Mouse (Mus musculus) retina, embryonic 14.5 days (tissue): ENCODE results near the gene Bend4.

Experiments
- DNase-seq: peaks from one replicate; pipeline ENCODE4 v3.0.0-alpha.2; 2015; ENCODE audit warnings: low spot score

Bend4 gene

GRCm38 (mm10) chr5:67419407-67419806 is 8.7 kb downstream of the Bend4 start:
- DNase-seq: no peak

GRCm38 (mm10) chr5:67411475-67411874 is 16.6 kb downstream of the Bend4 start:
- no peak for DNase-seq

GRCm38 (mm10) chr5:67410426-67410825 is 17.7 kb downstream of the Bend4 start:
- DNase-seq: no peak

- DNase-seq: no peak
Observed at GRCm38 (mm10) chr5:67408391-67408790, 19.7 kb downstream of the Bend4 start.

GRCm38 (mm10) chr5:67404919-67405318 is 23.2 kb downstream of the Bend4 start:
- no peak for DNase-seq

- DNase-seq: no peak
Observed at GRCm38 (mm10) chr5:67404380-67404779, 23.7 kb downstream of the Bend4 start.

GRCm38 (mm10) chr5:67401612-67402011 is 26.5 kb downstream of the Bend4 start:
- DNase-seq: no peak

GRCm38 (mm10) chr5:67400608-67401480 is 27.3 kb downstream of the Bend4 start:
- DNase-seq: no peak

- no peak for DNase-seq
Observed at GRCm38 (mm10) chr5:67399876-67400607, 28.1 kb downstream of the Bend4 start.

GRCm38 (mm10) chr5:67397186-67397585 is 30.9 kb downstream of the Bend4 start:
- DNase-seq: no peak

- DNase-seq: no peak
Observed at GRCm38 (mm10) chr5:67395211-67395851, 32.8 kb downstream of the Bend4 start.

GRCm38 (mm10) chr5:67393951-67394350 is 34.2 kb downstream of the Bend4 start:
- no peak for DNase-seq

GRCm38 (mm10) chr5:67382556-67382955 is 45.6 kb downstream of the Bend4 start:
- DNase-seq: no peak

GRCm38 (mm10) chr5:67381690-67382089 is 46.4 kb downstream of the Bend4 start:
- no peak for DNase-seq

- no peak for DNase-seq
Observed at GRCm38 (mm10) chr5:67377044-67377621, 51.0 kb downstream of the Bend4 start.

- DNase-seq: no peak
Observed at GRCm38 (mm10) chr5:67362931-67363330, 65.2 kb downstream of the Bend4 start.

GRCm38 (mm10) chr5:67362316-67362715 is 65.8 kb downstream of the Bend4 start:
- DNase-seq: no peak

- no peak for DNase-seq
Observed at GRCm38 (mm10) chr5:67348949-67349348, 79.2 kb downstream of the Bend4 start.

GRCm38 (mm10) chr5:67347060-67347459 is 81.0 kb downstream of the Bend4 start:
- no peak for DNase-seq
